35 mouse cellular contexts compared by ENCODE assay signal in genomic region chr19:21423731-21424130, GRCm38 (mm10). TPM values are rescaled to one million over a fixed set of nuclear protein-coding genes. Genes with fewer than 3 reads are reported as not detected.
DNase-seq lines count a peak whose midpoint lies in the region; ATAC-seq and TF ChIP-seq lines count a peak whose summit lies in the region.
"Had no signal": no experiment of that assay in that cellular context is flagged by ENCODE, and none has a peak within 500 bp of the region (broad histone marks: within the 10 kb centered on the region; RNA-seq: fewer than 3 reads in every experiment).

No protein-coding gene starts in this region.

- TF ChIP-seq RAD21 in MEL (IDR thresholded peaks at IDR 0.05; ENCODE audit: low read depth, low read length): no peak

- intact Hi-C loops in gastrocnemius, adult 2 months (cut with DNase I): no loop called here

- H3K9me3 ChIP-seq in forebrain, embryonic 13.5 days (replicated peaks): no peaks in the 10 kb centered on the region
- H3K9me3 ChIP-seq in forebrain, embryonic 16.5 days (ENCODE audit: control insufficient read depth, low read length): no peaks in the 10 kb centered on the region
- no peaks in the 10 kb centered on the region for H3K9me3 ChIP-seq in MEL (replicated peaks; ENCODE audit: insufficient read depth, low read length)
- no peaks in the 10 kb centered on the region for H3K9me3 ChIP-seq in liver, embryonic 15.5 days (replicated peaks)
- H3K9me3 ChIP-seq: embryonic facial prominence, embryonic 10.5 days; embryonic facial prominence, embryonic 15.5 days; hindbrain, embryonic 12.5 days; intestine, embryonic 15.5 days; neural tube, embryonic 13.5 days had no signal

- ATAC-seq in forebrain, embryonic 13.5 days: 0 out of 2 replicates have a peak, but pooled peaks have one; percentile 30
- ATAC-seq in forebrain, embryonic 16.5 days: no peak; the same call in none of the 2 replicates
- peak; percentile 49 for ATAC-seq in liver, embryonic 15.5 days (ENCODE audit: insufficient read depth)
- peak; percentile 93 for ATAC-seq in megakaryocyte-erythroid progenitor cell, adult 5-6 weeks (replicated peaks; ENCODE audit: low FRiP score, low TSS enrichment, poor library complexity, severe bottlenecking)
- ATAC-seq: hindbrain, postnatal 0 days; intestine, embryonic 15.5 days; midbrain, embryonic 16.5 days had no signal

- H3K4me2 ChIP-seq in forebrain, embryonic 13.5 days: no peak overlapping the region
- H3K4me2 ChIP-seq in forebrain, embryonic 16.5 days (ENCODE audit: low read length): no peak overlapping the region
- no peak overlapping the region for H3K4me2 ChIP-seq in liver, embryonic 15.5 days
- H3K4me2 ChIP-seq: embryonic facial prominence, embryonic 15.5 days; heart, embryonic 11.5 days; hindbrain, embryonic 12.5 days; intestine, embryonic 15.5 days; midbrain, embryonic 11.5 days; neural tube, embryonic 13.5 days had no signal

- no peak overlapping the region for H3K27ac ChIP-seq in forebrain, embryonic 13.5 days
- no peak overlapping the region for H3K27ac ChIP-seq in forebrain, embryonic 16.5 days (ENCODE audit: low read length)
- peak overlapping the region; percentile 86 for H3K27ac ChIP-seq in MEL (ENCODE audit: control insufficient read depth, low read depth, low read length)
- no peak overlapping the region for H3K27ac ChIP-seq in liver, embryonic 15.5 days (replicated peaks)
- H3K27ac ChIP-seq in gastrocnemius, adult 2 months: no peak overlapping the region
- no peak overlapping the region for H3K27ac ChIP-seq in thymus, adult 2 months (ENCODE audit: control insufficient read depth, insufficient read depth, low read length)
- H3K27ac ChIP-seq: embryonic facial prominence, embryonic 10.5 days; embryonic facial prominence, embryonic 15.5 days; hindbrain, embryonic 12.5 days; hindbrain, postnatal 0 days; intestine, embryonic 15.5 days; macrophage; neural tube, embryonic 13.5 days had no signal

- H3K79me2 ChIP-seq in MEL (ENCODE audit: control insufficient read depth, insufficient read depth, low read length, poor library complexity): no peaks in the 10 kb centered on the region

- peak in 1 of 2 experiments; percentile 51; a peak in 1 of 4 replicates for TF ChIP-seq POLR2A in MEL (IDR thresholded peaks at IDR 0.05; ENCODE audit: control insufficient read depth in 1 of 2, insufficient read depth in 1 of 2, low read depth in 1 of 2, low read length in 2 of 2, poor library complexity in 1 of 2)
- TF ChIP-seq POLR2A in thymus, adult 2 months (IDR thresholded peaks at IDR 0.05; ENCODE audit: control insufficient read depth, extremely low read depth, insufficient read depth, low read length, poor library complexity): no peak

- H3K27me3 ChIP-seq in forebrain, embryonic 13.5 days: no peaks in the 10 kb centered on the region
- H3K27me3 ChIP-seq in forebrain, embryonic 16.5 days (replicated peaks; ENCODE audit: control insufficient read depth, insufficient read depth, low read length): no peaks in the 10 kb centered on the region
- H3K27me3 ChIP-seq in MEL (ENCODE audit: control insufficient read depth in 1 of 2, insufficient read depth in 2 of 2, low read length in 2 of 2): no peaks in the 10 kb centered on the region
- no peaks in the 10 kb centered on the region for H3K27me3 ChIP-seq in liver, embryonic 15.5 days
- H3K27me3 ChIP-seq in thymus, adult 2 months (ENCODE audit: control insufficient read depth, insufficient read depth, low read length): no peaks in the 10 kb centered on the region
- H3K27me3 ChIP-seq: embryonic facial prominence, embryonic 15.5 days; hindbrain, embryonic 12.5 days; intestine, embryonic 15.5 days; neural tube, embryonic 13.5 days had no signal

- no peak for TF ChIP-seq CTCF in MEL (IDR thresholded peaks at IDR 0.05 in 2 of 3, conservative IDR thresholded peaks at IDR 0.05 in 1 of 3; ENCODE audit: control insufficient read depth in 1 of 3, insufficient read depth in 1 of 3, low read depth in 2 of 3, low read length in 3 of 3, poor library complexity in 1 of 3, severe bottlenecking in 1 of 3)
- no peak for TF ChIP-seq CTCF in gastrocnemius, adult 2 months (IDR thresholded peaks at IDR 0.05)
- TF ChIP-seq CTCF in thymus, adult 2 months (IDR thresholded peaks at IDR 0.05; ENCODE audit: borderline replicate concordance, control insufficient read depth, extremely low read depth, insufficient read depth, low read length, poor library complexity): no peak

- H3K4me1 ChIP-seq in forebrain, embryonic 13.5 days: no peaks in the 10 kb centered on the region
- no peaks in the 10 kb centered on the region for H3K4me1 ChIP-seq in forebrain, embryonic 16.5 days (replicated peaks; ENCODE audit: control insufficient read depth, insufficient read depth, low read length)
- H3K4me1 ChIP-seq in MEL (ENCODE audit: control insufficient read depth in 1 of 2, insufficient read depth in 2 of 2, low read length in 2 of 2): peaks cover 17 to 30% of the 10 kb centered on the region in 2 experiments
- H3K4me1 ChIP-seq in liver, embryonic 15.5 days (replicated peaks): no peaks in the 10 kb centered on the region
- no peaks in the 10 kb centered on the region for H3K4me1 ChIP-seq in thymus, adult 2 months (replicated peaks; ENCODE audit: control insufficient read depth, insufficient read depth, low read length)
- H3K4me1 ChIP-seq: embryonic facial prominence, embryonic 10.5 days; embryonic facial prominence, embryonic 15.5 days; hindbrain, embryonic 12.5 days; intestine, embryonic 15.5 days; neural tube, embryonic 13.5 days had no signal

- TF ChIP-seq EP300 in MEL (IDR thresholded peaks at IDR 0.05; ENCODE audit: low read depth in 1 of 2, low read length in 2 of 2): peak; percentile 96 to 99

- WGBS in forebrain, embryonic 13.5 days: 85% methylated on average over 7 of the region's 7 CpGs
- 80% methylated on average over 7 of the region's 7 CpGs for WGBS in forebrain, embryonic 16.5 days
- 39% methylated on average over 7 of the region's 7 CpGs for whole genome bisulfite sequencing in liver, embryonic 15.5 days (ENCODE audit: insufficient replicate concordance)
- WGBS in thymus, adult 2 months: 92% methylated on average over 7 of the region's 7 CpGs

- H3K9ac ChIP-seq in forebrain, embryonic 13.5 days: no peak overlapping the region
- H3K9ac ChIP-seq in forebrain, embryonic 16.5 days (replicated peaks; ENCODE audit: low read depth, low read length): no peak overlapping the region
- H3K9ac ChIP-seq in MEL (ENCODE audit: control insufficient read depth, low read depth, low read length, poor library complexity, severe bottlenecking): no peak overlapping the region
- no peak overlapping the region for H3K9ac ChIP-seq in liver, embryonic 15.5 days
- H3K9ac ChIP-seq: embryonic facial prominence, embryonic 15.5 days; forebrain, postnatal 0 days; hindbrain, embryonic 12.5 days; intestine, embryonic 15.5 days; neural tube, embryonic 13.5 days had no signal

- no peaks in the 10 kb centered on the region for H3K36me3 ChIP-seq in forebrain, embryonic 13.5 days (ENCODE audit: poor library complexity, severe bottlenecking)
- no peaks in the 10 kb centered on the region for H3K36me3 ChIP-seq in forebrain, embryonic 16.5 days (ENCODE audit: control insufficient read depth, insufficient read depth)
- peaks cover 0 to 35% of the 10 kb centered on the region in 2 experiments; a peak in 2 of 4 replicates for H3K36me3 ChIP-seq in MEL (ENCODE audit: control insufficient read depth in 1 of 2, insufficient read depth in 2 of 2, low read length in 2 of 2)
- no peaks in the 10 kb centered on the region for H3K36me3 ChIP-seq in liver, embryonic 15.5 days (replicated peaks)
- no peaks in the 10 kb centered on the region for H3K36me3 ChIP-seq in thymus, adult 2 months (ENCODE audit: control insufficient read depth, insufficient read depth, low read length)
- H3K36me3 ChIP-seq: embryonic facial prominence, embryonic 10.5 days; embryonic facial prominence, embryonic 15.5 days; hindbrain, embryonic 12.5 days; intestine, embryonic 15.5 days; neural tube, embryonic 13.5 days had no signal

- DNase-seq in MEL (ENCODE audit: low read depth, low spot score): peak; percentile 89
- DNase-seq in gastrocnemius, adult 18-20 months (ENCODE audit: low spot score): no peak
- DNase-seq in gastrocnemius, adult 2 months: no peak
- no peak for DNase-seq in thymus, adult 2 months
- DNase-seq: adrenal gland, postnatal 25 days; cerebellum, adult 11-12 months; cerebellum, adult 9-11 months; forebrain, postnatal 0 days; gastrocnemius, postnatal 25 days; heart, adult 18-20 months; heart, postnatal 36 days; kidney, adult 9 months; kidney, postnatal 10 days; layer of hippocampus, postnatal 36 days; left cerebral cortex, postnatal 4 days; lung, adult 2 months; lung, postnatal 10 days; retina, postnatal 1 day; right cerebral cortex, postnatal 14 days; thymus, postnatal 36 days had no signal

- no peak overlapping the region for H3K4me3 ChIP-seq in forebrain, embryonic 13.5 days
- H3K4me3 ChIP-seq in forebrain, embryonic 16.5 days (replicated peaks; ENCODE audit: low read length): no peak overlapping the region
- H3K4me3 ChIP-seq in MEL (ENCODE audit: control insufficient read depth in 1 of 2, insufficient read depth in 1 of 2, low read depth in 2 of 2, low read length in 2 of 2): no peak overlapping the region
- no peak overlapping the region for H3K4me3 ChIP-seq in liver, embryonic 15.5 days (replicated peaks)
- no peak overlapping the region for H3K4me3 ChIP-seq in gastrocnemius, adult 2 months
- no peak overlapping the region for H3K4me3 ChIP-seq in thymus, adult 2 months (ENCODE audit: control insufficient read depth, insufficient read depth, low read length)
- H3K4me3 ChIP-seq: embryonic facial prominence, embryonic 10.5 days; embryonic facial prominence, embryonic 15.5 days; hindbrain, embryonic 12.5 days; intestine, embryonic 15.5 days; myocyte; neural tube, embryonic 13.5 days had no signal

TF ChIP-seq in MEL, 35 proteins besides CTCF, POLR2A, EP300 and RAD21 (continues in another document):
- TF ChIP-seq MAZ (IDR thresholded peaks at IDR 0.05; ENCODE audit: low read depth, low read length): no peak
- TF ChIP-seq E2F4 (IDR thresholded peaks at IDR 0.05; ENCODE audit: borderline replicate concordance, low read depth, low read length): no peak
- peak; percentile 75 for TF ChIP-seq TAL1 (IDR thresholded peaks at IDR 0.05; ENCODE audit: low read length)

RNA-seq across cellular contexts. Expression of gene Gda, which starts 49.5 kb away (rescaled TPM):
- 0.39 and 0.65 TPM in 2 replicates for polyA plus RNA-seq in forebrain, embryonic 13.5 days (2015; fragmentation: Nextera tagmentation; extraction: Ambion mirVana)
- 2.9 and 4.4 TPM in 2 replicates for polyA plus RNA-seq in forebrain, embryonic 16.5 days (2015; fragmentation: Nextera tagmentation; extraction: Ambion mirVana)
- total RNA-seq in MEL (2012; rRNA removed): 2.6 and 2.9 TPM in 2 replicates
- polyA plus RNA-seq in MEL (2012; ENCODE audit: insufficient read depth in 1 of 2, insufficient read length in 2 of 2, low read depth in 1 of 2, low replicate concordance in 2 of 2, missing spikeins in 1 of 2): under 1 TPM in 1 of 2 experiments, not detected in 1; 0.38 TPM
- polyA plus RNA-seq in liver, embryonic 15.5 days (2015; fragmentation: Nextera tagmentation; extraction: Ambion mirVana): 1.7 and 2.3 TPM in 2 replicates
- total RNA-seq in megakaryocyte-erythroid progenitor cell, adult 5-6 weeks (2014; fragmentation: Nextera tagmentation): 7.3 and 12.5 TPM in 2 replicates
- total RNA-seq in megakaryocyte-erythroid progenitor cell, adult 5-6 weeks (2017): 7.7 and 8.4 TPM in 2 replicates
- 1 to 10 TPM; 6.4 to 7.7 TPM for total RNA-seq in gastrocnemius, adult 18-20 months (2021)
- total RNA-seq in gastrocnemius, adult 2 months (2021): 1 to 10 TPM; 7.4 to 7.8 TPM
- polyA plus RNA-seq in thymus, adult 2 months (2012; rRNA removed): 1.4 and 1.9 TPM in 2 replicates
- polyA plus RNA-seq: heart, embryonic 11.5 days had no signal
